Mouse (Mus musculus): ENCODE data around the gene Ccdc33. TPM values are rescaled to one million over a fixed set of nuclear protein-coding genes. Genes with fewer than 3 reads are reported as not detected.
A peak's percentile ranks its signal among the peaks of the same experiment; 100 is the strongest.

Ccdc33 gene
- not detected in 2 replicates for total RNA-seq (2014; rRNA removed)
- not detected in 2 replicates for polyA plus RNA-seq (2012; rRNA removed)

DNA sequence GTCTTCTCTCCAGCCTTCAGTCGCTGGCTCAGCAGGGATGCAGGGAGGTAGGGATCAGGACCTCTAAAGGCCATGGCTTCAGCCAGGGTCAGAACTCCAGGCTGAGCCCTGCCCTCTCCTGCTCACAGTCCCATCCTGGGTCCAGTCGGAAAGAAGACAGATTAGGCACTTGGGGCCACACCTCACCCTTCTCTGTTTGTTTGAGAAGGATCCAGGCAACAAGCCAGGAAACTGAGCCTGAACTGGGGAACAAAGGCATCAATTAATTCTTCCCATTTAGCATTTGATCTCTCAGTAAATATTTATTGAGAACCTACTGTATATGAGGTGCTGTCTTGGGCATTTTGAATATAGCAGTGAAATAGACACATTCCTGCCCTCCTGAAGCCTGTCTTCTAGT, at the start of gene Ccdc33:
TSS of gene Ccdc33 (minus strand) at position 153 of the 400 bp plus-strand sequence.
- peak; percentile 4 for DNase-seq (ENCODE audit: extremely low read depth, low read depth, low spot score)
- H3K27me3 ChIP-seq (ENCODE audit: control insufficient read depth, insufficient read depth, low read length): no peaks in the 10 kb centered on the region

DNA sequence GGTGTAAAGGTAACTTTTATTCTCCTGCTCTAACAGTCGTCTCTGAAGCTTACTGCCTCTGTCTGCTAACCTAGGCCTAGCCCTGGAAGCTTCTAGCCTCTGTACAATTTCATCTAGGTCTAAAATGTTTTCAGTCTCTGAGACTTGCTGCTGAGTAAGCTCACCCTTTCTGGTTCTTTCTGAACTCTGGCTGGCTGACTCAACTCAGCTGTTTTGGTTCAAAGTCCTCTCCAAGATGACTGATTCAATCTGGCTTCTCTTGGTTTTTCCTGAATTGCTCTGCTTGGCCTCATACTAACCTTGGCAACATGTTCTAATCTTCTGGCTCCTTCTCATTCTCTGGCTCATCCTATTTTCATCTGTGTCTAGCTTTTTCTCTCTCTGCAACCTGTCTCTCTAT, 47.2 kb upstream of the Ccdc33 start:
- DNase-seq (ENCODE audit: extremely low read depth, low read depth, low spot score): no peak
- TF ChIP-seq POLR2A (IDR thresholded peaks at IDR 0.05; ENCODE audit: extremely low read depth, insufficient read depth, low read length) (no peak), CTCF (IDR thresholded peaks at IDR 0.05; ENCODE audit: low read depth, low read length) (no peak)
- 85% methylated on average over 1 of the region's 1 CpGs for WGBS
- Histone ChIP-seq H3K79me2 (ENCODE audit: control insufficient read depth, insufficient read depth, low read length) (no peaks in the 10 kb centered on the region), H3K9ac (ENCODE audit: low read depth, low read length) (no peak overlapping the region), H3K4me1 (ENCODE audit: control insufficient read depth, insufficient read depth, low read length) (no peaks in the 10 kb centered on the region), H3K27ac (replicated peaks; ENCODE audit: insufficient read depth, low read depth, low read length) (no peak overlapping the region), H3K4me3 (ENCODE audit: insufficient read depth, low read depth, low read length) (no peak overlapping the region), H3K27me3 (ENCODE audit: control insufficient read depth, insufficient read depth, low read length) (no peaks in the 10 kb centered on the region), H3K36me3 (ENCODE audit: control insufficient read depth, insufficient read depth, low read length) (no peaks in the 10 kb centered on the region)

More for the DNA sequence above, at the start of gene Ccdc33:
- WGBS: 19% methylated on average over 2 of the region's 2 CpGs
- Histone ChIP-seq H3K4me1 (ENCODE audit: control insufficient read depth, insufficient read depth, low read length) (peaks cover 7% of the 10 kb centered on the region), H3K79me2 (ENCODE audit: control insufficient read depth, insufficient read depth, low read length) (no peaks in the 10 kb centered on the region), H3K4me3 (ENCODE audit: insufficient read depth, low read depth, low read length) (no peak within 1 kb of the TSS), H3K9ac (ENCODE audit: low read depth, low read length) (no peak within 1 kb of the TSS), H3K27ac (replicated peaks; ENCODE audit: insufficient read depth, low read depth, low read length) (no peak within 1 kb of the TSS), H3K36me3 (ENCODE audit: control insufficient read depth, insufficient read depth, low read length) (no peaks in the 10 kb centered on the region)
- TF ChIP-seq CTCF (IDR thresholded peaks at IDR 0.05; ENCODE audit: low read depth, low read length) (no peak), POLR2A (IDR thresholded peaks at IDR 0.05; ENCODE audit: extremely low read depth, insufficient read depth, low read length) (no peak)

DNA sequence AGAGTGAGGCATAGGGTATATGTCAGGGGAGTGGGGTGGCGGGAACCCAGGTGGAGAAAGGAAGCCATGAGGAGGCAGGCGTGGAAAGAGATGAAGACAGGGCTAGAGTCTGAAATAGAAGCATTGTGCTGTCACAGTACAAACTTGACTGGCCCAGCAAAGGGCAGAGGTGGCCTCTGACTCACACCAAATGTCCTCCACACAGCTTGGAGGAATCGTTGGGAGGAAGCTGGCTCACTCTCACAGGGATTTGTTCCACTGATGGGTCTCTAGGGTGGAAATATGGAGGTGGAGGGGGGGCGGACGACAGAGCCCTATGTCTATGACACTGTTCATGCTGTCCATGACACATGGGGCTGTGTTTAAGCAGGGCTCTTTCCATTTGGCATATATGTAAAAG, 44.5 kb upstream of the Ccdc33 start:
- 80% methylated on average over 5 of the region's 5 CpGs for WGBS

DNA sequence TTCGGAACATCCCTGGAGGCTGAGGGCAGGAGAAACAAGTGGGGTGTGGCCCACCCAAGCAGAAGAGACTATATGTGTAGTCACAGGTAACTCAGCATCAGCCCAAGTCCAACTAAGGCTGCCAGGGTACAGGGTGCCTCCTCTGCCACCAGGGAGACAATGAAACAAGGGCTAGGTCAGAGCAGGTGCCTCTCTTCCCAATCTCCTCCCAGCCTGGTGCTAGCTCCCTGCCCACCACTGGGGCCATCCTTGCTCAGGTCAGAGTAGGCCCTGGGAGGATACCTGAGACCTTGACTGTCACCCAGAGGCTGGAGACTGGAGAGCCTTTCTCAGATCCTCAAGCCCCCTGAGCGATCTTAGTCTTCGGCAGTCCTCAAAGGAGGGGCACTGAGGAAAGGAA, 43.5 kb upstream of the Ccdc33 start:
- DNase-seq (ENCODE audit: extremely low read depth, low read depth, low spot score): no peak
- WGBS: 93% methylated on average over 3 of the region's 3 CpGs
- no peak for TF ChIP-seq CTCF (IDR thresholded peaks at IDR 0.05; ENCODE audit: low read depth, low read length)
- no peak for TF ChIP-seq POLR2A (IDR thresholded peaks at IDR 0.05; ENCODE audit: extremely low read depth, insufficient read depth, low read length)
- Histone ChIP-seq H3K9ac (ENCODE audit: low read depth, low read length) (no peak overlapping the region), H3K79me2 (ENCODE audit: control insufficient read depth, insufficient read depth, low read length) (no peaks in the 10 kb centered on the region), H3K27ac (replicated peaks; ENCODE audit: insufficient read depth, low read depth, low read length) (no peak overlapping the region), H3K27me3 (ENCODE audit: control insufficient read depth, insufficient read depth, low read length) (no peaks in the 10 kb centered on the region), H3K4me3 (ENCODE audit: insufficient read depth, low read depth, low read length) (no peak overlapping the region), H3K4me1 (ENCODE audit: control insufficient read depth, insufficient read depth, low read length) (no peaks in the 10 kb centered on the region), H3K36me3 (ENCODE audit: control insufficient read depth, insufficient read depth, low read length) (no peaks in the 10 kb centered on the region)

More for the DNA sequence above, 44.5 kb upstream of the Ccdc33 start:
- Histone ChIP-seq H3K4me1 (ENCODE audit: control insufficient read depth, insufficient read depth, low read length) (no peaks in the 10 kb centered on the region), H3K79me2 (ENCODE audit: control insufficient read depth, insufficient read depth, low read length) (no peaks in the 10 kb centered on the region), H3K9ac (ENCODE audit: low read depth, low read length) (no peak overlapping the region), H3K27ac (replicated peaks; ENCODE audit: insufficient read depth, low read depth, low read length) (no peak overlapping the region), H3K4me3 (ENCODE audit: insufficient read depth, low read depth, low read length) (no peak overlapping the region), H3K36me3 (ENCODE audit: control insufficient read depth, insufficient read depth, low read length) (no peaks in the 10 kb centered on the region), H3K27me3 (ENCODE audit: control insufficient read depth, insufficient read depth, low read length) (no peaks in the 10 kb centered on the region)
- DNase-seq (ENCODE audit: extremely low read depth, low read depth, low spot score): no peak
- no peak for TF ChIP-seq POLR2A (IDR thresholded peaks at IDR 0.05; ENCODE audit: extremely low read depth, insufficient read depth, low read length)
- no peak for TF ChIP-seq CTCF (IDR thresholded peaks at IDR 0.05; ENCODE audit: low read depth, low read length)

DNA sequence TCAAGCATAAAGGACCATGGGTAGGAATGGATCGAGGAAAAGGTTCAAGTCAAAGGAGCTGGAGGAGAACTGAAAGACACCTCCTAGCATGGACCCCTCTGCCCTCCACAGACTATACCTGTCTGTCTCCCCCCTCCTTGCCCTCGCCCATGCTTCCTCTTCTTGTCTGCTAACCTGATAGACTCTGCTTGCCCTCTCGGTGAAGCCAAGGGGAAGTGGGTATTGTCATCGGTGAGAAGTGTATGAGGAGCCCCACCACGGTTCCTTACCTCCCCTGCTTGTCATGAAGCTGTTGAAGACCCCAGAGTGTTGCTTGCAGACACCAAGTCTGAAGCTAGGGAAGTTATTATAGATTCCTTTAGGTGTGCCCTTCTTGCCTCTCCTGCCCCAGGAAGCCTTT, 41.7 kb upstream of the Ccdc33 start:
- 74% methylated on average over 5 of the region's 5 CpGs for WGBS
- H3K27me3 ChIP-seq (ENCODE audit: control insufficient read depth, insufficient read depth, low read length): no peaks in the 10 kb centered on the region
- TF ChIP-seq CTCF (IDR thresholded peaks at IDR 0.05; ENCODE audit: low read depth, low read length): no peak
- no peak for TF ChIP-seq POLR2A (IDR thresholded peaks at IDR 0.05; ENCODE audit: extremely low read depth, insufficient read depth, low read length)
- no peak overlapping the region for H3K9ac ChIP-seq (ENCODE audit: low read depth, low read length)
- H3K4me1 ChIP-seq (ENCODE audit: control insufficient read depth, insufficient read depth, low read length): no peaks in the 10 kb centered on the region
- no peak overlapping the region for H3K27ac ChIP-seq (replicated peaks; ENCODE audit: insufficient read depth, low read depth, low read length)
- H3K79me2 ChIP-seq (ENCODE audit: control insufficient read depth, insufficient read depth, low read length): no peaks in the 10 kb centered on the region
- DNase-seq (ENCODE audit: extremely low read depth, low read depth, low spot score): no peak
- no peaks in the 10 kb centered on the region for H3K36me3 ChIP-seq (ENCODE audit: control insufficient read depth, insufficient read depth, low read length)
- H3K4me3 ChIP-seq (ENCODE audit: insufficient read depth, low read depth, low read length): no peak overlapping the region

DNA sequence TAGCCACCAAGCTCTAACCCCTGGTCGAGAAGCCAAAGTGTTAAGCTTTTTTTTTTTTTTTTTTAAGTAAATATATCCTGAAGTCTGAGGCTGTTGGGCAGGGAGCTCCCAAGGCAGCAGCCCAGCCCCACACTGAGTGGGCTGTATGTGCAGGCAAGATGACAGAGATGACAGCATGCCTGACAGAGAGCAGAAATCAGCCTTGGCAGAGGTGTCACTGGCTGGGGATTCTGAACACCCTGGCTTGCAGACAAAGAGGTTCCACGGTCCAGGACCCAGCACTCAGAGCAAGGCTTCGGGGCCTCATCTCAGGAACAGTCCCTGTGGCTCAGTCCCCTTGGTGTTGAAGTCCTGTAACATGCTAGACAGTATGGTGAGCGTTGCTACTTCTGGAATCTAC, 41.2 kb upstream of the Ccdc33 start:
- Histone ChIP-seq H3K79me2 (ENCODE audit: control insufficient read depth, insufficient read depth, low read length) (no peaks in the 10 kb centered on the region), H3K36me3 (ENCODE audit: control insufficient read depth, insufficient read depth, low read length) (no peaks in the 10 kb centered on the region), H3K27me3 (ENCODE audit: control insufficient read depth, insufficient read depth, low read length) (no peaks in the 10 kb centered on the region), H3K4me3 (ENCODE audit: insufficient read depth, low read depth, low read length) (no peak overlapping the region), H3K9ac (ENCODE audit: low read depth, low read length) (no peak overlapping the region), H3K27ac (replicated peaks; ENCODE audit: insufficient read depth, low read depth, low read length) (no peak overlapping the region), H3K4me1 (ENCODE audit: control insufficient read depth, insufficient read depth, low read length) (no peaks in the 10 kb centered on the region)
- DNase-seq (ENCODE audit: extremely low read depth, low read depth, low spot score): no peak
- TF ChIP-seq CTCF (IDR thresholded peaks at IDR 0.05; ENCODE audit: low read depth, low read length) (no peak), POLR2A (IDR thresholded peaks at IDR 0.05; ENCODE audit: extremely low read depth, insufficient read depth, low read length) (no peak)
- 56% methylated on average over 4 of the region's 4 CpGs for WGBS
